In genomic region chr4:150374651-150375447, GRCm38 (mm10) we compare ENCODE assay signal across 9 mouse cellular contexts.
DNase-seq lines count a peak whose midpoint lies in the region; ATAC-seq lines count a peak whose summit lies in the region.
"Had no signal": no experiment of that assay in that cellular context is flagged by ENCODE, and none has a peak within 500 bp of the region (broad histone marks: within the 10 kb centered on the region; RNA-seq: fewer than 3 reads in every experiment).

No protein-coding gene starts in this region.

- no peaks in the 10 kb centered on the region for H3K9me3 ChIP-seq in kidney, embryonic 16.5 days (ENCODE audit: low read length)
- no peaks in the 10 kb centered on the region for H3K9me3 ChIP-seq in embryonic facial prominence, embryonic 12.5 days
- H3K9me3 ChIP-seq in hindbrain, embryonic 14.5 days (ENCODE audit: control insufficient read depth, low read length) = no peaks in the 10 kb centered on the region
- H3K9me3 ChIP-seq in midbrain, embryonic 14.5 days (ENCODE audit: control insufficient read depth, low read length) = no peaks in the 10 kb centered on the region

- no peaks in the 10 kb centered on the region for H3K36me3 ChIP-seq in kidney, embryonic 16.5 days (ENCODE audit: insufficient read depth, low read length)
- no peaks in the 10 kb centered on the region for H3K36me3 ChIP-seq in embryonic facial prominence, embryonic 12.5 days
- H3K36me3 ChIP-seq in hindbrain, embryonic 14.5 days (replicated peaks; ENCODE audit: control insufficient read depth, insufficient read depth) = no peaks in the 10 kb centered on the region
- no peaks in the 10 kb centered on the region for H3K36me3 ChIP-seq in midbrain, embryonic 14.5 days (ENCODE audit: control insufficient read depth, insufficient read depth, low read length)

- no peak overlapping the region for H3K4me3 ChIP-seq in kidney, embryonic 16.5 days (ENCODE audit: low read length)
- H3K4me3 ChIP-seq in embryonic facial prominence, embryonic 12.5 days = no peak overlapping the region
- H3K4me3 ChIP-seq in hindbrain, embryonic 14.5 days (replicated peaks; ENCODE audit: low read length) = peak overlapping the region; percentile 5; the same call in 1 of the 2 replicates
- no peak overlapping the region for H3K4me3 ChIP-seq in midbrain, embryonic 14.5 days (replicated peaks; ENCODE audit: low read depth, low read length)

- no peaks in the 10 kb centered on the region for H3K27me3 ChIP-seq in kidney, embryonic 16.5 days (ENCODE audit: insufficient read depth, low read length)
- H3K27me3 ChIP-seq in embryonic facial prominence, embryonic 12.5 days = no peaks in the 10 kb centered on the region
- no peaks in the 10 kb centered on the region for H3K27me3 ChIP-seq in hindbrain, embryonic 14.5 days (ENCODE audit: control insufficient read depth, insufficient read depth, low read length)
- no peaks in the 10 kb centered on the region for H3K27me3 ChIP-seq in midbrain, embryonic 14.5 days (ENCODE audit: control insufficient read depth, insufficient read depth, low read length)

- peak overlapping the region; percentile 37; the same call in 1 of the 2 replicates for H3K27ac ChIP-seq in kidney, embryonic 16.5 days (ENCODE audit: low read length)
- H3K27ac ChIP-seq in embryonic facial prominence, embryonic 12.5 days = peak overlapping the region; percentile 7; the same call in 1 of the 2 replicates
- peak overlapping the region; percentile 94 for H3K27ac ChIP-seq in hindbrain, embryonic 14.5 days
- peak overlapping the region; percentile 91 for H3K27ac ChIP-seq in midbrain, embryonic 14.5 days (replicated peaks; ENCODE audit: low read depth, low read length)

- no peak overlapping the region for H3K9ac ChIP-seq in kidney, embryonic 16.5 days (replicated peaks; ENCODE audit: low read length)
- H3K9ac ChIP-seq in embryonic facial prominence, embryonic 12.5 days = no peak overlapping the region
- peak overlapping the region; percentile 86 for H3K9ac ChIP-seq in hindbrain, embryonic 14.5 days
- no peak overlapping the region; the same call in 1 of the 2 replicates for H3K9ac ChIP-seq in midbrain, embryonic 14.5 days (replicated peaks; ENCODE audit: low read length)

- WGBS in kidney, embryonic 16.5 days = 13% methylated on average over 9 of the region's 9 CpGs
- WGBS in embryonic facial prominence, embryonic 12.5 days = 39% methylated on average over 9 of the region's 9 CpGs
- 32% methylated on average over 9 of the region's 9 CpGs for WGBS in hindbrain, embryonic 14.5 days
- WGBS in midbrain, embryonic 14.5 days = 39% methylated on average over 9 of the region's 9 CpGs

- H3K4me1 ChIP-seq in kidney, embryonic 16.5 days (ENCODE audit: insufficient read depth, low read length) = peaks cover 64% of the 10 kb centered on the region
- peaks cover 55% of the 10 kb centered on the region for H3K4me1 ChIP-seq in embryonic facial prominence, embryonic 12.5 days
- peaks cover 61% of the 10 kb centered on the region for H3K4me1 ChIP-seq in hindbrain, embryonic 14.5 days (replicated peaks; ENCODE audit: control insufficient read depth, insufficient read depth, low read length)
- H3K4me1 ChIP-seq in midbrain, embryonic 14.5 days (ENCODE audit: control insufficient read depth, insufficient read depth, low read length) = peaks cover 51% of the 10 kb centered on the region

- H3K4me2 ChIP-seq in kidney, embryonic 16.5 days (replicated peaks; ENCODE audit: low read depth, low read length) = peak overlapping the region; percentile 8; the same call in 1 of the 2 replicates
- H3K4me2 ChIP-seq in embryonic facial prominence, embryonic 12.5 days (replicated peaks) = peak overlapping the region; percentile 93; the same call in 1 of the 2 replicates
- H3K4me2 ChIP-seq in hindbrain, embryonic 14.5 days (replicated peaks) = peak overlapping the region; percentile 91
- H3K4me2 ChIP-seq in midbrain, embryonic 14.5 days (ENCODE audit: low read length) = peak overlapping the region; percentile 92

- DNase-seq in kidney, postnatal 14 days = no peak
- DNase-seq in hindbrain, embryonic 14.5 days (ENCODE audit: low spot score) = no peak
- DNase-seq in midbrain, embryonic 14.5 days = no peak
- no peak for DNase-seq in spleen, adult 12 weeks (ENCODE audit: low spot score)
- no peak for DNase-seq in ovary, postnatal 36 days (ENCODE audit: low spot score)
- no peak for DNase-seq in thymus, postnatal 0 days (ENCODE audit: low spot score)
- DNase-seq: layer of hippocampus, adult 9-11 months had no signal

- ATAC-seq in kidney, embryonic 16.5 days (ENCODE audit: low FRiP score, low TSS enrichment) = no peak
- ATAC-seq in embryonic facial prominence, embryonic 12.5 days (ENCODE audit: insufficient number of reproducible peaks, insufficient read depth, low FRiP score, low TSS enrichment) = no peak
- no peak for ATAC-seq in hindbrain, embryonic 14.5 days (ENCODE audit: low FRiP score)
- ATAC-seq in midbrain, embryonic 14.5 days (ENCODE audit: low FRiP score, low TSS enrichment) = no peak

Comparison
In these comparisons a context has a peak if more than half of its experiments do, and no peak if none do; other contexts are left out.
1. H3K27ac ChIP-seq: peak in every context shown above with its lines; median percentile 94 in hindbrain, embryonic 14.5 days; 91 in midbrain, embryonic 14.5 days; 37 in kidney, embryonic 16.5 days; 7 in embryonic facial prominence, embryonic 12.5 days.
2. H3K4me2 ChIP-seq: peak in every context shown above with its lines; median percentile 93 in embryonic facial prominence, embryonic 12.5 days; 92 in midbrain, embryonic 14.5 days; 91 in hindbrain, embryonic 14.5 days; 8 in kidney, embryonic 16.5 days.